Mouse (Mus musculus): ENCODE data around the gene Arl4c. TPM values are rescaled to one million over a fixed set of nuclear protein-coding genes. Genes with fewer than 3 reads are reported as not detected.

The Arl4c gene
- total RNA-seq, 2 experiments from 2014 or later, result 0.96 to 1.2 TPM

GRCm38 (mm10) chr1:88635659-88636058 is 66.4 kb downstream of the Arl4c start:
- intact Hi-C loops (cut with DNase I), result no loop called here
- DNase-seq, result no peak

GRCm38 (mm10) chr1:88632851-88633250 is 69.2 kb downstream of the Arl4c start:
- intact Hi-C loops (cut with DNase I), result no loop called here
- DNase-seq, result no peak

GRCm38 (mm10) chr1:88629966-88630488 is 72.0 kb downstream of the Arl4c start:
- intact Hi-C loops (cut with DNase I), result no loop called here
- DNase-seq, result no peak

- DNase-seq, result no peak
- intact Hi-C loops (cut with DNase I), result no loop called here
Measured at GRCm38 (mm10) chr1:88625190-88625589, 76.8 kb downstream of the Arl4c start.

GRCm38 (mm10) chr1:88624376-88624775 is 77.6 kb downstream of the Arl4c start:
- intact Hi-C loops (cut with DNase I), result no loop called here
- DNase-seq, result no peak

GRCm38 (mm10) chr1:88623541-88624115 is 78.4 kb downstream of the Arl4c start:
- no peak for DNase-seq
- intact Hi-C loops (cut with DNase I), result no loop called here

Other genes starting within 250 kb of the Arl4c start
- gene Glrp1, start 192.2 kb downstream of the Arl4c start, total RNA-seq (2021), result not detected